Mouse (Mus musculus) colon, adult 2 months (tissue): ENCODE data around the gene Olfr670. TPM values are rescaled to one million over a fixed set of nuclear protein-coding genes. Genes with fewer than 3 reads are reported as not detected.

Source experiments
- polyA plus RNA-seq: library from polyadenylated mRNA; depleted of rRNA; stranded (reverse); fragments of >200 nt; gene quantifications from 2 replicates; pipeline ENCODE4 v1.2.3, GENCODE M21; 2012; rRNA removed

Gene Olfr670
- not detected in 2 replicates for polyA plus RNA-seq

DNA sequence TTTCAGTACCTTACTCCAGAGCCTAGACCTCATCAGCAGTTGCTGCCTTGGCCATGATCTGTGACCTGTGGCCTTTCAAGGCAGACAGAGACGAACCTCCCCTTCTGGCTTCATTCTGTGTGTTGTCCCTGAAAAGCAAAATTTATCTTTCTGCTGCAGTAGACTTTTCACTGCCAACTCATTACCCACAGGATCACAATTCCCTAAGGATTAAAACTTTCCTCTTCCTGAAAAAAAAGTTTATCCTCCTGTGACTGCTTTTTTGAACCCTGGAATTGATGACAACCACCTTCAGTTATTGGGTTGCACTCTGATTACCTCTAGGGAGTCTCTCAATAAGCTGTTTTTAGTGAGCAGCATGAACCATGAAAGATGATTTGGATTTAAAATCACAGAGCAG lies at the start of gene Olfr670:
Gene Olfr670 (minus strand): TSS at position 101 of the 400 bp plus-strand sequence.

DNA sequence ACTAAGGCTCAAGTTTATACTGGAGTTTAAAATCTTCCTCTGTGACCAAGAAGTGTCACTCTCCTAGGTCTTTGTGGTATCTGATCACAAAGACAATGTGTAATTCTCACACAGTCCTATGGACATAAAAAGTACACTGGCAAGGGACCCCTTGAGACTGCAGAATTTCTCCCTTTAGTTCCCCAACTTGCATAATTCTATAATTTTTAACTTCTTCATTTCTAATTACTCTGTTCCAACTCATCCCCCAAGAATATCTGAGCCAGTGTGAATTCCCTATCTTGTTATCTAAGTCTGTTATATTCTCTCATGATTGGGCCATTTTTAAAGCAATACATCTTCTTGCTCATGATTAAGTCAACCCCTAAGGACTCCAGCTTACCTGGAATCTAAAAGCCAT lies 39.5 kb upstream of the Olfr670 start, which contains the start of gene Olfr672:
Gene Olfr672 (minus strand): TSS at position 101 of the 400 bp plus-strand sequence.

DNA sequence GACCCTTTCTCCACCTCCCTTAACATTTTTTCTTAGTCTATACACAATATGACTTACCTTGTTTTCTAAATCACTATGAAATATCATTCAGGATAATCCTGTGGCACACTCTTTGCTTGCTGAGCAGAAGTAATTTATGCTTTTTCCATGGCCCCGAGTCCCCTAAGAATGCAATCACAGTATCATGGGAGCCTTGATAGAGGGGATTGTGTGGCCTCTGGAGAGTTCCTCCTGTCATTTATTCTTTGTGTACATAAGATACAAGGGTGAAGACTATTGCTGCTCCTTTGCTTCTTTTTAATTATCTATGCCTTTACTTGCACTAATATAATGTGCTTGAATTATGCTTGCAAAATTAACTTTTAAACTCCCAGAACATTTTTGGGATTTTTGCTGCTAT lies 16.6 kb upstream of the Olfr670 start, which contains the start of gene Olfr671:
Gene Olfr671 (minus strand): TSS at position 101 of the 400 bp plus-strand sequence.

DNA sequence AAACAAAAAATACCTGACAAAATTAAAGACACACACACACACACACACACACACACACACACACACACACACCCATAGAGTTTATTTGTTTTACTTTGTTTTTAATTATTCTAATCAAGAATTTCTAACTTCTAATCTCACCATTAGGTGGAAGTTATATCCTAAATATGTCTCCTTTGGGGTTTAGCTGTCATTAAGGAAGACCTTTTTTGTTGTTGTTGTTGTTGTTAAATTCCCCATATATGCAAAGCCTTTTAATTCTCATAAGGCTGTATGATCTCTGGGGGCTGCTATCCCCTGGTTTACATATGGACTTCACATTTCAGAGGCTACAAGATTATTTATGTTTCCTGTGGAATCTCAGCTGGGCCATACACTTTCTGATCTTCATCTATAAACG lies 28.5 kb downstream of the Olfr670 start, which contains the start of gene Olfr669:
Gene Olfr669 (plus strand): TSS at position 301 of the 400 bp plus-strand sequence.

DNA sequence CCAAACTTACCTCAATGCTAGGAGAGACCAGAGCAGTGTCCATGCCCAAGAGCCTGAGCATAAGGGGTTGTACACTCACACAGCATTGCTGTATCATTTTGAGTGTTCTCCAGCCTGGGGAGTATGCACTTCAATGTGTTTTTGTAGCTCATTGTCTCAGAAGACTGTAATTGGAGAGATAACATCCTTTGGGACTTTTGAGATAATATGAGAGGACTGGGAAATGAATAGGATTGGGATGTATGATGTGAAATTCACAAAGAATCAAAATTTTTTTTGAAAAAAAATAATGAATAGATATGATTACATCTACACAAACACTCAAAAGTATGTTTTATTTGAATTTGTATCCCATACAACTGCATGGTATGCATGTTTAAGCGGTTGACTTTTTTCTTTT lies 34.5 kb downstream of the Olfr670 start, which contains the start of gene Olfr668:
Gene Olfr668 (minus strand): TSS at position 101 of the 400 bp plus-strand sequence.

GRCm38 (mm10) chr7:104921382-104921781 lies 41.0 kb downstream of the Olfr670 start, which contains the start of gene Olfr667:
Gene Olfr667, minus strand, starts transcription at chr7:104921482.

Other genes with a start within 250 kb of the Olfr670 start
- gene Usp17le, start 185.2 kb downstream of the Olfr670 start, polyA plus RNA-seq, result not detected in 2 replicates
- gene Usp17lb, start 120.0 kb downstream of the Olfr670 start, polyA plus RNA-seq, result not detected in 2 replicates
- not detected in 2 replicates for gene Usp17la, start 105.6 kb downstream of the Olfr670 start, polyA plus RNA-seq
- not detected in 2 replicates for gene Olfr665, start 84.6 kb downstream of the Olfr670 start, polyA plus RNA-seq
- not detected in 2 replicates for gene Olfr666, start 66.7 kb downstream of the Olfr670 start, polyA plus RNA-seq
- not detected in 2 replicates for gene Olfr667, start 41.1 kb downstream of the Olfr670 start, polyA plus RNA-seq
- not detected in 2 replicates for gene Olfr668, start 34.6 kb downstream of the Olfr670 start, polyA plus RNA-seq
- not detected in 2 replicates for gene Olfr669, start 28.4 kb downstream of the Olfr670 start, polyA plus RNA-seq
- gene Olfr671, start 16.5 kb upstream of the Olfr670 start, polyA plus RNA-seq, result not detected in 2 replicates
- gene Olfr672, start 39.4 kb upstream of the Olfr670 start, polyA plus RNA-seq, result not detected in 2 replicates
- not detected in 2 replicates for gene Olfr675, start 65.8 kb upstream of the Olfr670 start, polyA plus RNA-seq
- gene Olfr676, start 70.1 kb upstream of the Olfr670 start, polyA plus RNA-seq, result not detected in 2 replicates
- not detected in 2 replicates for gene Olfr677, start 88.8 kb upstream of the Olfr670 start, polyA plus RNA-seq
- gene Olfr678, start 101.9 kb upstream of the Olfr670 start, polyA plus RNA-seq, result not detected in 2 replicates
- gene Olfr679, start 118.6 kb upstream of the Olfr670 start, polyA plus RNA-seq, result not detected in 2 replicates
- not detected in 2 replicates for gene Olfr680-ps1, start 130.2 kb upstream of the Olfr670 start, polyA plus RNA-seq
- gene Olfr681, start 154.2 kb upstream of the Olfr670 start, polyA plus RNA-seq, result not detected in 2 replicates
- not detected in 2 replicates for gene Olfr683, start 184.4 kb upstream of the Olfr670 start, polyA plus RNA-seq
- gene Olfr684, start 201.0 kb upstream of the Olfr670 start, polyA plus RNA-seq, result not detected in 2 replicates
- not detected in 2 replicates for gene Olfr685, start 223.4 kb upstream of the Olfr670 start, polyA plus RNA-seq
- gene Olfr686, start 244.9 kb upstream of the Olfr670 start, polyA plus RNA-seq, result not detected in 2 replicates